Mouse (Mus musculus) ES-E14 (cell line): Measurements from ENCODE around the gene Chrm3.

Experiments
- MAFK ChIP-seq: IDR thresholded peaks from 2 replicates; pipeline ENCODE4 v1.6.1; 2014; ENCODE audit warnings: mild to moderate bottlenecking, low read depth, low read length, inconsistent platforms; ENCODE audit not compliant: insufficient read depth
- ZNF384 ChIP-seq: IDR thresholded peaks from 2 replicates; pipeline ENCODE4 v1.6.1; 2012; ENCODE audit warnings: low read depth, low read length, inconsistent platforms

- TF ChIP-seq ZNF384 (no peak), MAFK (no peak)
These were observed 453.4 kb downstream of the Chrm3 start for GRCm38 (mm10) chr13:9907202-9907601.
